Mouse (Mus musculus): ENCODE data around the gene Ccdc126.

DNA sequence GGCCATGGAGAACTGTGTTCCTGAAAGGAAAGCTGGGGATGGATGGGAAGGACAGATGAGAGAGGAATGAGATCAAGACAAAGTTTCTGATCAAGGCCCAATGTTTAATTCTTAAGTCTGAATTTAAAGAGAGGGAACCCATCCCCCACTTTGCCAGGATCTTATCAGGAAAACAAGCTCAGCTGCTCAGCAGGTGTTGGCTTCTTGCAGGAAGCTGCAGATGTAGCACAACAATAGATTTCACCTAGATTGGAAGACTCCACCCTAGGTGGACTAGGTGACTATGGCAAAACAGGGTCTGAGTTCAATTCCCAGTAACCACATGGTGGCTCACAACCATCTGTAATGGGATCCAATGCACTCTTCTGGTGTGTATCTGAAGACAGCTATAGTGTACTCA, 20.8 kb upstream of the Ccdc126 start:
- TF ChIP-seq CTCF (IDR thresholded peaks at IDR 0.05; ENCODE audit: low read depth, low read length) (no peak), POLR2A (IDR thresholded peaks at IDR 0.05; ENCODE audit: insufficient read depth, low read length) (no peak), EP300 (IDR thresholded peaks at IDR 0.05; ENCODE audit: insufficient read depth, low read depth, low read length) (no peak)
